Mouse (Mus musculus): ENCODE results near the gene Ddx25.

Ddx25 gene

GRCm38 (mm10) chr9:35491109-35491866, 67.0 kb downstream of the Ddx25 start:
- DNase-seq = no peak

DNA sequence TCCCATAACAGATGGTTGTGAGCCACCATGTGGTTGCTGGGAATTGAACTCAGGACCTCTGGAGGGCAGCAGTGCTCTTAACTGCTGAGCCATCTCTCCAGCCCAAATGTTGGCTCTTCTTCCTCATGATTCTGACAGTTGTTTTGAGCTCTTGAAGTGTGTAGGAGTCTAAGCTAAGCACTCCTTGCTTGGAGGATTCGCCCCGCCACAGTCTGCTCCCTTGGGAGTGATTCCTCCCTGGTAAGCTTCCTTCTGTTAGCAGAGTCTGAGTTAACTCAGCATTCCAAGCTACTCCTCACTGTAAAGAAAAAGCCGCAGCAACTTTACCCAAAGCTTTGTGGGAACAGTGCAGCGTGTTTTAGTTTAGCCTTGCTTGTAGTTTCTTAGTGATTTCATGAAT, 69.8 kb downstream of the Ddx25 start:
- no peak for DNase-seq

Measured in retina, postnatal 1 day (tissue).